Mouse (Mus musculus) adrenal gland, adult (tissue): ENCODE measurements around the gene Zfp799.

ENCODE experiments used
- DNase-seq, 2 experiments: peaks; one replicate each; pipeline ENCODE4 v3.0.0; 2022 to 2023; ENCODE audit warnings: low spot score in 1 of 2; ENCODE audit not compliant: inconsistent age in 2 of 2

Gene Zfp799

GRCm38 (mm10) chr17:32787436-32788093 lies 42.5 kb downstream of the Zfp799 start:
- DNase-seq, result no peak

- no peak for DNase-seq
These were observed 43.1 kb downstream of the Zfp799 start for GRCm38 (mm10) chr17:32786944-32787343.

- no peak for DNase-seq
These were observed 44.4 kb downstream of the Zfp799 start for GRCm38 (mm10) chr17:32785656-32786055.

GRCm38 (mm10) chr17:32777564-32777963 lies 52.5 kb downstream of the Zfp799 start:
- no peak for DNase-seq

GRCm38 (mm10) chr17:32771213-32771612 lies 58.8 kb downstream of the Zfp799 start:
- DNase-seq, result peak in 1 of 2 experiments; percentile 46

GRCm38 (mm10) chr17:32766422-32766821 lies 63.6 kb downstream of the Zfp799 start:
- DNase-seq, result no peak
